Mouse (Mus musculus) Muller cell, postnatal 12 days (primary cell): ENCODE results near the gene Rcan3.
A peak's percentile ranks its signal among the peaks of the same experiment; 100 is the strongest.

ENCODE experiments used
- DNase-seq: peaks from one replicate; pipeline ENCODE4 v3.0.0-alpha.2; 2015; ENCODE audit errors: inconsistent ontology term

Gene Rcan3

GRCm38 (mm10) chr4:135433443-135434394 lies at the start of gene Rcan3:
Rcan3 (minus strand) TSS chr4:135433853.
- DNase-seq = peak; percentile 91

GRCm38 (mm10) chr4:135480370-135480769 lies 46.7 kb upstream of the Rcan3 start:
- DNase-seq = no peak

- DNase-seq = no peak
These were observed 44.2 kb upstream of the Rcan3 start for GRCm38 (mm10) chr4:135477851-135478250.

- no peak for DNase-seq
These were observed 29.8 kb upstream of the Rcan3 start for GRCm38 (mm10) chr4:135463406-135463805.

GRCm38 (mm10) chr4:135453572-135453971 lies 19.9 kb upstream of the Rcan3 start:
- no peak for DNase-seq

GRCm38 (mm10) chr4:135453164-135453563 lies 19.5 kb upstream of the Rcan3 start:
- DNase-seq = no peak

- DNase-seq = no peak
These were observed 17.8 kb upstream of the Rcan3 start for GRCm38 (mm10) chr4:135451360-135452015.

- DNase-seq = no peak
These were observed 8.8 kb upstream of the Rcan3 start for GRCm38 (mm10) chr4:135442473-135442872.

- DNase-seq = peak; percentile 26
These were observed 6.4 kb upstream of the Rcan3 start for GRCm38 (mm10) chr4:135439904-135440522.

GRCm38 (mm10) chr4:135439188-135439647 lies 5.6 kb upstream of the Rcan3 start:
- peak; percentile 83 for DNase-seq

GRCm38 (mm10) chr4:135437924-135438323 lies 4.3 kb upstream of the Rcan3 start:
- DNase-seq = no peak

GRCm38 (mm10) chr4:135436291-135436690 lies 2.6 kb upstream of the Rcan3 start:
- DNase-seq = peak; percentile 36

- no peak for DNase-seq
These were observed 739 bp upstream of the Rcan3 start for GRCm38 (mm10) chr4:135434395-135434789.

- DNase-seq = no peak
These were observed 589 bp downstream of the Rcan3 start for GRCm38 (mm10) chr4:135433086-135433442.

GRCm38 (mm10) chr4:135429990-135430760 lies 3.5 kb downstream of the Rcan3 start:
- no peak for DNase-seq

GRCm38 (mm10) chr4:135429383-135429782 lies 4.3 kb downstream of the Rcan3 start:
- no peak for DNase-seq

GRCm38 (mm10) chr4:135426587-135426986 lies 7.1 kb downstream of the Rcan3 start:
- no peak for DNase-seq

- DNase-seq = no peak
These were observed 8.0 kb downstream of the Rcan3 start for GRCm38 (mm10) chr4:135425625-135426024.

GRCm38 (mm10) chr4:135420961-135421360 lies 12.7 kb downstream of the Rcan3 start:
- DNase-seq = no peak

- no peak for DNase-seq
These were observed 13.2 kb downstream of the Rcan3 start for GRCm38 (mm10) chr4:135420416-135420815.

GRCm38 (mm10) chr4:135419996-135420395 lies 13.7 kb downstream of the Rcan3 start:
- DNase-seq = no peak

GRCm38 (mm10) chr4:135416367-135416766 lies 17.3 kb downstream of the Rcan3 start:
- no peak for DNase-seq
